Mouse (Mus musculus): ENCODE results near the gene Nr3c2.

GRCm38 (mm10) chr8:77114769-77115168 lies 215.5 kb downstream of the Nr3c2 start:
- TF ChIP-seq POLR2A (IDR thresholded peaks at IDR 0.05; ENCODE audit: insufficient read depth, low read length) (no peak), CTCF (IDR thresholded peaks at IDR 0.05; ENCODE audit: low read depth, low read length) (no peak)
